Mouse (Mus musculus) testis, adult 2 months (tissue): ENCODE results near the gene Hkdc1. TPM values are rescaled to one million over a fixed set of nuclear protein-coding genes. Genes with fewer than 3 reads are reported as not detected.
"Not testable (repeated sequence)": the region's sequence is repeated elsewhere in the genome, so short reads cannot be mapped to it uniquely, and the experiment has no call there.

Experiments
- H3K27ac ChIP-seq: fragments of 200-500 bp; 2 replicates; pipeline ENCODE4 v1.5.1; 2012; ENCODE audit warnings: low read depth, low read length; ENCODE audit not compliant: control insufficient read depth, insufficient read depth
- H3K27me3 ChIP-seq: fragments of 200-500 bp; 2 replicates; pipeline ENCODE4 v1.6.1; 2012; ENCODE audit warnings: mild to moderate bottlenecking, low read length, moderate library complexity; ENCODE audit not compliant: control insufficient read depth, insufficient read depth
- H3K36me3 ChIP-seq: fragments of 200-500 bp; 2 replicates; pipeline ENCODE4 v1.6.1; 2012; ENCODE audit warnings: mild to moderate bottlenecking, low read length; ENCODE audit not compliant: control insufficient read depth, insufficient read depth
- H3K4me1 ChIP-seq: fragments of 200-500 bp; 2 replicates; pipeline ENCODE4 v1.6.1; 2012; ENCODE audit warnings: low read length; ENCODE audit not compliant: control insufficient read depth, insufficient read depth
- H3K4me3 ChIP-seq: fragments of 200-500 bp; 2 replicates; pipeline ENCODE4 v1.5.1; 2012; ENCODE audit warnings: low read depth, mild to moderate bottlenecking, low read length, moderate library complexity, mixed read lengths; ENCODE audit not compliant: control insufficient read depth
- CTCF ChIP-seq: fragments of 200-500 bp; IDR thresholded peaks from 2 replicates; pipeline ENCODE4 v1.5.1; 2012; ENCODE audit warnings: low read depth, mild to moderate bottlenecking, inconsistent platforms, low read length, moderate library complexity; ENCODE audit not compliant: control insufficient read depth, insufficient read depth, insufficient replicate concordance
- POLR2A ChIP-seq: fragments of 200-500 bp; IDR thresholded peaks from 2 replicates; pipeline ENCODE4 v1.6.1; 2012; ENCODE audit warnings: low read depth, mild to moderate bottlenecking, inconsistent platforms, low read length, moderate library complexity; ENCODE audit not compliant: control insufficient read depth
- polyA plus RNA-seq: library from polyadenylated mRNA; depleted of rRNA; stranded (reverse); fragments of >200 nt; gene quantifications from 2 replicates; pipeline ENCODE4 v1.2.3, GENCODE M21; 2012; rRNA removed

The Hkdc1 gene
- 0.02 and 0.25 TPM in 2 replicates for polyA plus RNA-seq

DNA sequence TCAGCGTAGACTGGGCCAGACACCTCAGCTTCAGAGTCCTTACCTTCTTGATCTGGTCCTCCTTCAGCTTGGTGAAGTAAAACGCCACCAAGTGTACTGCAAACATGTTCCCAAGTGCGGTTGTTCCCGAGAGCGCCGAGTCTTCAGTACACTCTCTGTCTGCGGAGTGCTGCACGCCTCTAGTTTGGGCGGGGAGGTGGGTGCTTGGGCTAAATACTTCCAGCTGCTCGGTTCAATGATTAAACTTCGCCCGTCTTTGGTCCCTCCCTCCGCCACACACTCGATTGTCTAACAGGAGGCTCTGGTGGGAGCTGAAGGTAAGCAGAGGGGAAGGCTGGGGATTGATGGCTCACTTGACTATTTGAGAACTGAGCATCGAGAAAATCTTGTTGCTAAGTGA lies at the start of gene Hkdc1:
Gene Hkdc1, minus strand, starts transcription at position 237 of the 400 bp plus-strand sequence.
- H3K4me3 ChIP-seq, result no peak within 1 kb of the TSS
- no peaks in the 10 kb centered on the region for H3K27me3 ChIP-seq
- no peak within 1 kb of the TSS for H3K27ac ChIP-seq
- no peaks in the 10 kb centered on the region for H3K4me1 ChIP-seq
- no peaks in the 10 kb centered on the region for H3K36me3 ChIP-seq
- TF ChIP-seq POLR2A (no peak), CTCF (no peak)

DNA sequence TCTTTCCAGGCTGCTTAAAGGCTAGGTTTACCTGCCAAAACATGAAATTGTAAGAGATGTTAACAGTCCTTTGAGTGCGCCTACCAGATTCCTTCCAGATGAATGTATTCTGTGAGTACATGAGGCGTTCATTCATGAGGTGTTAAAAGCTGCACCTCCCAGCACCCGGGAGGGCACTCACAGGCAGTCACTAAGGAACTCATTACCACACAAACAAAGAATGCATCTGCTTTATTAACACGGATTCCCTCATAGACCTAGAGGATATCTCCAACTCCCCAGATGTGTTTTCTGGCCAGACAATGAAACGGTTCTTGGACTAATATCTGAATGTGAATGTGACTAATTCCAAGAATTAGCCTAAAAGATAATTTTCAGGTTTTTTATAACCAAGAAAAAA lies 48.8 kb upstream of the Hkdc1 start:
- TF ChIP-seq CTCF (no peak), POLR2A (no peak)
- no peaks in the 10 kb centered on the region for H3K27me3 ChIP-seq
- H3K4me3 ChIP-seq, result no peak overlapping the region
- no peaks in the 10 kb centered on the region; the same call in 1 of the 2 replicates for H3K36me3 ChIP-seq
- peaks cover 2% of the 10 kb centered on the region; the same call in 1 of the 2 replicates for H3K4me1 ChIP-seq
- no peak overlapping the region for H3K27ac ChIP-seq

- Histone ChIP-seq H3K27ac (no peak overlapping the region), H3K27me3 (no peaks in the 10 kb centered on the region), H3K36me3 (no peaks in the 10 kb centered on the region; the same call in 1 of the 2 replicates), H3K4me1 (no peaks in the 10 kb centered on the region), H3K4me3 (no peak overlapping the region)
- TF ChIP-seq POLR2A (no peak), CTCF (no peak)
Measured at GRCm38 (mm10) chr10:62469736-62470135, 47.4 kb upstream of the Hkdc1 start.

DNA sequence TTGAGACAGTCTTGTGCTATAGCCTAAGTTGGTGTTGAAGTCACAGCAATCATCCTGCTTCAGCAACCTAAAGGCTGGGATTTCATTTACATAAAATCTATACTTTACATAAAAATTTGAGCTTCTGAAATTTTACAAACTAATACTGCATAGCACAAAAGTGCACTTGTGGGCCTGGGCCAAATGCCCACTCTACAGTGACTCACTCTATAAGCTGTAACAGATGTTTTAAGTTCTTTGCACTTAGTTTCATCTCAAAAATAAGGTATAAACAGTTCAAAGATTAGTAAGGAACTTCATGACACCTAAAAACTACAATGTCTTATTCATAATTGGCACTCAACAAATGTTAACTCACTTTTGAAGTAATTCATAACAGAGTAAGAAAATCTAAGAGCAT lies 39.0 kb upstream of the Hkdc1 start:
- Histone ChIP-seq H3K4me1 (no peaks in the 10 kb centered on the region), H3K27me3 (no peaks in the 10 kb centered on the region)
- TF ChIP-seq POLR2A (no peak), CTCF (no peak)

DNA sequence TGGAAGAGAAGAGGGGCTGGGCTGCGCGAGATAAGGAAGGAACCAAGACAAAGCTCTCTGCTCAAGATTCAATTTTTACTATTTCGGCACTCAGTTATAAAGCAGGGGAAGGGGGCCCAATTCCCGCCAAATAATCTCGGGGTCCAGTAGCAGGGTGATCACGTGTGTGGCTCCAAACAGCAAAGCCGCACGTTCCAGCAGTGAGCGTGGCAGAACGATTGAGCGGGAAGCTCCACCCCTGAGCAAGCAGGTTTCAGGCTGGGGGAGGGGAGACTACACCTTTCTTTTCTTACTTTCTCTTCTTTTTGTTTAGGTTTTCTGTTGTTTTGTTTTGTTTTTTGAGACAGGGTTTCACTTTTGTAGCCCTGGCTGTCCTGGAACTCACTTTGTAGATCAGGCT lies 29.7 kb upstream of the Hkdc1 start:
- not testable (repeated sequence) for H3K27ac ChIP-seq, H3K4me1 ChIP-seq, H3K27me3 ChIP-seq

More for the DNA sequence above, 39.0 kb upstream of the Hkdc1 start:
- Histone ChIP-seq H3K36me3 (peaks cover 3% of the 10 kb centered on the region; the same call in 1 of the 2 replicates), H3K27ac (no peak overlapping the region), H3K4me3 (no peak overlapping the region)

GRCm38 (mm10) chr10:62450280-62450640 lies 28.0 kb upstream of the Hkdc1 start:
- peak overlapping the region; percentile 91 for H3K4me3 ChIP-seq
- no peaks in the 10 kb centered on the region; the same call in none of the 2 replicates for H3K36me3 ChIP-seq
- peaks cover 4% of the 10 kb centered on the region for H3K4me1 ChIP-seq
- H3K27me3 ChIP-seq, result no peaks in the 10 kb centered on the region
- peak overlapping the region; percentile 97 for H3K27ac ChIP-seq
- TF ChIP-seq CTCF, result 0 out of 2 replicates have a peak, but pooled peaks have one; percentile 6
- peak; percentile 36; the same call in 1 of the 2 replicates for TF ChIP-seq POLR2A

More for the DNA sequence above, 29.7 kb upstream of the Hkdc1 start:
- peak overlapping the region; percentile 91 for H3K4me3 ChIP-seq
- not testable (repeated sequence) for H3K36me3 ChIP-seq

DNA sequence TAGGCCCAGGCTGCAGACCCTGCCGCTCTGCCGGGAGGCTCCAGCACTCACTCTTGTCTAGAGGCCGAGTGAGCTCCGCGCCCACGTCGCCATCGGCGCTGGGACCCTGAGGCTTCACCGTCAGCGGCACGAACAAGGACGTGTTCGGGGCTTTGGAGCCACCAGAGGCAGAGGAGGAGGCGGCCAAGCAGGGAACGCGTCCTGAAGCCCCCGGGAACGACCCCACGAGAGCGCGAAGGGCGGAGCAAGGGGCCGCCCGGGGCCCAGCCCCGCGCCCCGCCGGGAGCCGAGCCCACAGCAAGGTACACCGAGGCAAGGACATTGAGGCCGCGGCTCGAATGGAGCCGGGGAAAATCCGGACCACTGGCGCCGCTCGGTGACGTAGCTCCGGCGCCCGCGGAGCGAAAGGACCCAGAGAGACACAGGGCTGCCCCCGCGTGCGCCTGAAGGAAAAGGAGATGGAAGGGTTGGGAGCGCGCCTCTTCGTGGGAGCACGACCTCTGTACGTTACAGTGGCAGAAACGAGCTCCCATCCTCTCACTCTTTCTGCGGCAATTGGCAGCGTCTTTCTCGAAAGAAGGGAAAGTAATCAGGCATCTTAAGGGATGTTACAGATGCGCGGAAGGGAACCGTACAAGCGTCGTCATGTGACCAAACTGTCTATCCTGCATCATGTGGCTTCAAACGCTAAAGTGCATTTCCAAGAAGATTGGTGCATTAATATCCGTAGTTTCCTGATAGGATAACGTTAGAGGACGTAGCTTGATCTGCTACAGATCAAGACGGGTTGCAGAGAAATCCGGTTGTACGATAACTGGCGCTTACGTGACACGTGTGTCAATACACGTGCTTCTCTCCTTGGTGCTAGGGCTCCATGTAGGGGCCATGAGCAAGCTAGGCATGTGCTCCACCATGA lies 27.3 kb upstream of the Hkdc1 start, which contains the start of the genes 4930507D05Rik and Supv3l1:
Gene 4930507D05Rik, plus strand, starts transcription at position 126 of the 916 bp plus-strand sequence.
Gene Supv3l1, minus strand, starts transcription at position 375 of the 916 bp plus-strand sequence.
- TF ChIP-seq POLR2A, result peak; percentile 60
- no peak for TF ChIP-seq CTCF
- no peaks in the 10 kb centered on the region; the same call in none of the 2 replicates for H3K36me3 ChIP-seq

GRCm38 (mm10) chr10:62430427-62430826 lies 8.1 kb upstream of the Hkdc1 start:
- Histone ChIP-seq H3K4me1 (no peaks in the 10 kb centered on the region), H3K27ac (no peak overlapping the region), H3K27me3 (no peaks in the 10 kb centered on the region), H3K4me3 (no peak overlapping the region), H3K36me3 (peaks cover 2% of the 10 kb centered on the region)
- TF ChIP-seq POLR2A (no peak), CTCF (no peak)

More for the DNA sequence above, 27.3 kb upstream of the Hkdc1 start, which contains the start of the genes 4930507D05Rik and Supv3l1:
- H3K4me1 ChIP-seq, result peaks cover 4% of the 10 kb centered on the region
- peak within 1 kb of the TSS; percentile 91 for H3K4me3 ChIP-seq
- peak within 1 kb of the TSS; percentile 97 for H3K27ac ChIP-seq
- H3K27me3 ChIP-seq, result no peaks in the 10 kb centered on the region
